Mouse (Mus musculus): ENCODE measurements around the gene Abhd16b. TPM values are rescaled to one million over a fixed set of nuclear protein-coding genes. Genes with fewer than 3 reads are reported as not detected.
"Not testable (repeated sequence)": the region's sequence is repeated elsewhere in the genome, so short reads cannot be mapped to it uniquely, and the experiment has no call there.

Abhd16b gene
- total and polyA plus RNA-seq, 2 experiments from 2014 or later: not detected

GRCm38 (mm10) chr2:181492206-181492605 is 800 bp upstream of the Abhd16b start:
- no peak for DNase-seq (ENCODE audit: low spot score)
- ATAC-seq (ENCODE audit: low FRiP score): no peak
- no peaks in the 10 kb centered on the region for H3K4me1 ChIP-seq (ENCODE audit: insufficient read depth, low read length)
- no peaks in the 10 kb centered on the region for H3K27me3 ChIP-seq (ENCODE audit: insufficient read depth, low read length)
- no peak overlapping the region for H3K9ac ChIP-seq (replicated peaks; ENCODE audit: low read length, poor library complexity, severe bottlenecking)
- 55% methylated on average over 3 of the region's 3 CpGs for WGBS
- no peak for TF ChIP-seq CTCF (IDR thresholded peaks at IDR 0.05)
- H3K4me3 ChIP-seq (ENCODE audit: low read depth, low read length): no peak overlapping the region
- no peaks in the 10 kb centered on the region for H3K36me3 ChIP-seq (ENCODE audit: insufficient read depth, low read length)
- no peaks in the 10 kb centered on the region for H3K9me3 ChIP-seq (ENCODE audit: low read length)
- no peak overlapping the region for H3K4me2 ChIP-seq (ENCODE audit: low read depth, low read length, poor library complexity, severe bottlenecking)
- no peak overlapping the region for H3K27ac ChIP-seq (ENCODE audit: low read depth, low read length)

GRCm38 (mm10) chr2:181494266-181494945 is 1.4 kb downstream of the Abhd16b start:
- Histone ChIP-seq H3K4me3 (ENCODE audit: low read depth, low read length) (no peak overlapping the region), H3K9me3 (ENCODE audit: low read length) (no peaks in the 10 kb centered on the region), H3K4me1 (ENCODE audit: insufficient read depth, low read length) (no peaks in the 10 kb centered on the region), H3K36me3 (ENCODE audit: insufficient read depth, low read length) (no peaks in the 10 kb centered on the region), H3K4me2 (ENCODE audit: low read depth, low read length, poor library complexity, severe bottlenecking) (no peak overlapping the region), H3K9ac (replicated peaks; ENCODE audit: low read length, poor library complexity, severe bottlenecking) (no peak overlapping the region), H3K27ac (ENCODE audit: low read depth, low read length) (no peak overlapping the region), H3K27me3 (ENCODE audit: insufficient read depth, low read length) (no peaks in the 10 kb centered on the region)
- peak; percentile 27 for DNase-seq (ENCODE audit: low spot score)
- WGBS: 66% methylated on average over 26 of the region's 26 CpGs
- no peak for TF ChIP-seq CTCF (IDR thresholded peaks at IDR 0.05)
- no peak for ATAC-seq (ENCODE audit: low FRiP score)

GRCm38 (mm10) chr2:181495845-181496244 is 2.8 kb downstream of the Abhd16b start:
- H3K27me3 ChIP-seq (ENCODE audit: insufficient read depth, low read length); DNase-seq (ENCODE audit: low spot score); H3K36me3 ChIP-seq (ENCODE audit: insufficient read depth, low read length); H3K9ac ChIP-seq (replicated peaks; ENCODE audit: low read length, poor library complexity, severe bottlenecking); H3K4me1 ChIP-seq (ENCODE audit: insufficient read depth, low read length); H3K4me2 ChIP-seq (ENCODE audit: low read depth, low read length, poor library complexity, severe bottlenecking); H3K9me3 ChIP-seq (ENCODE audit: low read length); H3K4me3 ChIP-seq (ENCODE audit: low read depth, low read length); ATAC-seq (ENCODE audit: low FRiP score): not testable (repeated sequence)
- 66% methylated on average over 8 of the region's 8 CpGs for WGBS
- peak overlapping the region; percentile 91; the same call in 1 of the 2 replicates for H3K27ac ChIP-seq (ENCODE audit: low read depth, low read length)

- H3K9ac ChIP-seq (replicated peaks; ENCODE audit: low read length, poor library complexity, severe bottlenecking): peak overlapping the region; percentile 37; the same call in 1 of the 2 replicates
- DNase-seq (ENCODE audit: low spot score) (peak; percentile 85), ATAC-seq (ENCODE audit: low FRiP score) (peak; percentile 80; the same call in 1 of the 2 replicates)
- no peaks in the 10 kb centered on the region for H3K9me3 ChIP-seq (ENCODE audit: low read length)
- no peaks in the 10 kb centered on the region for H3K4me1 ChIP-seq (ENCODE audit: insufficient read depth, low read length)
- peak overlapping the region; percentile 86 for H3K4me3 ChIP-seq (ENCODE audit: low read depth, low read length)
- H3K4me2 ChIP-seq (ENCODE audit: low read depth, low read length, poor library complexity, severe bottlenecking): peak overlapping the region; percentile 83
- H3K36me3 ChIP-seq (ENCODE audit: insufficient read depth, low read length): peaks cover 11% of the 10 kb centered on the region; the same call in 1 of the 2 replicates
- TF ChIP-seq CTCF (IDR thresholded peaks at IDR 0.05): peak; percentile 80
- 13% methylated on average over 8 of the region's 8 CpGs for WGBS
- peak overlapping the region; percentile 91 for H3K27ac ChIP-seq (ENCODE audit: low read depth, low read length)
- H3K27me3 ChIP-seq (ENCODE audit: insufficient read depth, low read length): no peaks in the 10 kb centered on the region
Measured at GRCm38 (mm10) chr2:181496281-181496680, 3.3 kb downstream of the Abhd16b start.

- under 1% methylated on average over 46 of the region's 46 CpGs for WGBS
- peak within 1 kb of the TSS; percentile 91 for H3K27ac ChIP-seq (ENCODE audit: low read depth, low read length)
- H3K9ac ChIP-seq (replicated peaks; ENCODE audit: low read length, poor library complexity, severe bottlenecking): peak within 1 kb of the TSS; percentile 89
- peak within 1 kb of the TSS; percentile 86 for H3K4me3 ChIP-seq (ENCODE audit: low read depth, low read length)
- H3K36me3 ChIP-seq (ENCODE audit: insufficient read depth, low read length): peaks cover 15% of the 10 kb centered on the region
- no peaks in the 10 kb centered on the region for H3K27me3 ChIP-seq (ENCODE audit: insufficient read depth, low read length)
- DNase-seq (ENCODE audit: low spot score) (peak; percentile 98), ATAC-seq (ENCODE audit: low FRiP score) (peak; percentile 97)
- no peak; the same call in 1 of the 2 replicates for TF ChIP-seq CTCF (IDR thresholded peaks at IDR 0.05)
- H3K4me1 ChIP-seq (ENCODE audit: insufficient read depth, low read length): no peaks in the 10 kb centered on the region
- no peaks in the 10 kb centered on the region for H3K9me3 ChIP-seq (ENCODE audit: low read length)
- peak within 1 kb of the TSS; percentile 83 for H3K4me2 ChIP-seq (ENCODE audit: low read depth, low read length, poor library complexity, severe bottlenecking)
Measured at GRCm38 (mm10) chr2:181496831-181497547, 4.0 kb downstream of the Abhd16b start, which contains the start of gene Tpd52l2. TSS of gene Tpd52l2 (plus strand) at chr2:181497142.

- Histone ChIP-seq H3K27me3 (ENCODE audit: insufficient read depth, low read length) (no peaks in the 10 kb centered on the region), H3K9ac (replicated peaks; ENCODE audit: low read length, poor library complexity, severe bottlenecking) (peak overlapping the region; percentile 89), H3K4me3 (ENCODE audit: low read depth, low read length) (peak overlapping the region; percentile 86), H3K4me1 (ENCODE audit: insufficient read depth, low read length) (no peaks in the 10 kb centered on the region), H3K27ac (ENCODE audit: low read depth, low read length) (peak overlapping the region; percentile 91), H3K4me2 (ENCODE audit: low read depth, low read length, poor library complexity, severe bottlenecking) (peak overlapping the region; percentile 83), H3K9me3 (ENCODE audit: low read length) (no peaks in the 10 kb centered on the region), H3K36me3 (ENCODE audit: insufficient read depth, low read length) (peaks cover 20% of the 10 kb centered on the region)
- DNase-seq (ENCODE audit: low spot score): peak; percentile 10
- no peak for TF ChIP-seq CTCF (IDR thresholded peaks at IDR 0.05)
- WGBS: 0% methylated on average over 12 of the region's 12 CpGs
- ATAC-seq (ENCODE audit: low FRiP score): peak; percentile 9; the same call in 1 of the 2 replicates
Measured at GRCm38 (mm10) chr2:181497548-181497875, 4.5 kb downstream of the Abhd16b start.
